Mouse (Mus musculus) lung, postnatal 25 days (tissue): ENCODE measurements at regions not wholly inside any gene's neighbourhood (a gene's known extent, or its start where the extent isn't known, plus 50 kb on each side); places are given as distances from the start of the nearest gene placed in this dataset.

Experiments used
- DNase-seq: peaks from one replicate; pipeline ENCODE4 v3.0.0; 2022; ENCODE audit warnings: low spot score

DNA sequence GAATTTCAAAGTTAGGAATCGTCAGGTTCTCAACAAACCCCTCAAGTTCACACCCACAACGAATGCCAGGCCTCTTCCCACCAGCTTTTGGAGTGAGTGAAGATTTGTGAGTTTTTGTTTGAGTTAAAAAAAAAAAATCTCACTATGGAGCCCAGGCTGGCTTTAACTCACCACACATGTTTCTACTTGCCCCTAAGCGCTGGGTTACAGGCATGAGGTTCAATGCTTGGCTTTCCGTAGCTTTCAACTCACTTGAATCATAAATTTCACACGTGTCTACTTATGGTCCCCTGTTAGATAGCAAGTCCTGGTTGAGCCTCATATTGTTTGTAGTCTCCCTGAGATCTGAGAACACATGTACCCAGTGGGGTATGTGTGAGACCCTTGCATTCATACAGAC is 122.8 kb upstream of the Efna5 start:
- DNase-seq: no peak

DNA sequence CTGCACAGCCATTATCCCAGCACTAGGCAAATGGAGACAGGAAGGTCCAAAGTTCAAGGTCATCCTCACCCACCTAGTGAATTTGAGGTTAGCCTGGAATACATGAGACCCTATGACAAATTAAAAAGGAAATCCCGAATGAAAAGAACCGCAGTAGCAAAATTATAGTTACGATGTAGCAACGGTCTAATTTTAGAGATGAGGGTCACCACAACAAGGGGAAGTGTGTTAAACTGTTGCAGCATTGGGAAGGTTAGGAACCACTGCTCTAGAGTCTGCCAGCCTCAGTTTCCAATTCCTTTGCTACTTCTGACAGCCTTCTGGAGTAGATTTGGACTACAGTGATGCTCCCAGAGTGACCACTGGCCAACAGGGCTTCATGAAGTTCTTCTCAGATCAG is 121.6 kb upstream of the Efna5 start:
- DNase-seq: no peak

DNA sequence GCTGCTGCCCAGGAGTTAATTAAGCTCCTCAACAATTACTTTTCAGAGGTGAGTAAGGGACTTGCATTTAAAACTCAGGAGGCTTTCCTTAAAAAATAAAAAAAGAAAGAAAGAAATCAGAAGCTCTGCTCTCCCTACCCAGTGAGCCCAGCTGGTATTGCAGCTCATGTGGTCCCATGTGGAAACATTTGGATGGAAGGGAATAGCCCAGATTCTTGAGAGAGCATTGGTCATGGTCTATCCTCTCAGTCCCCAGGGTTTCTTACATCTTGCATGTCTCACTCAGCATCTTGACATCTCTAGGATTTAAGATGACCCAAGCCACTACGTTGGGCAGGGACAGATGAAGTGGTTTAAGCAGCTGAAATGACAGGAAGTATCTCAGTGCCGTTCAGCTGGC is 120.8 kb upstream of the Efna5 start:
- DNase-seq: no peak

DNA sequence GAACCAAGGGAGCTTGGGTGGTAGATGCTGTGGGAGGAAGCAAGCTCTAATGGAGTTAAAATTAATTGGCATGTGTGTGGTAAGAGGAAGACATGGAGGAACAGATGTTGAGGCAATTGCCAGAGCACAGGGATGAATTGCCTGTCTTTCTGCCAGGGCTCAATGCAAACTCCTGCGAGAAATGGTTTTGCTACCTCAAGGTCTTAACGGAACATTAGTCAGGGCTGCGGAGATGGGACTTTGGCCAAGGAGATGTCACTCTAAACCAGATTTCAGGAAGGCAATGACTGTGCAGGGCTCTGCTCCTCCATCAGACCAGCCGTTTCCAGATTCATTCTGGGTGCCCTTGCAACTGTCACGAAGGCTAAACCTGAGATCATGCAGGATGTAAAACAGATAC is 116.6 kb upstream of the Efna5 start:
- no peak for DNase-seq

DNA sequence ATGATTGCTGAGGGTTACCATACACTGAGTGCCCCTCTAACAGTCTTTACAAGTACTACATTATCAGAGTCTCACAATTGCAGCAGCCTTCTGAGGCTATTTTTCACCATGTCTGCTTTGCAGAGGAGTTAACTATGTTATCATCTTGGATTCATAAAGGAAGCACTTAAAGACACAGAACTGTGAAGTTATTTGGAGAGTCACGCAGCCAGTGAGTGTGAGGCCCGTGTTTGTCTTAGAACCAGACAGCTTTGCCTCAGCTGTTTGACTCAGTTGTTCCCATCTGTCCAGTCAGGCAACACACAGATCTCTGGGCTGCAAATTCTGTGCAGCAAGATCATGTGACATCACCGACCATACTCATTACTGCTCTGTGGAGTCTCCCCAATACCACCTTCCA is 114.2 kb upstream of the Efna5 start:
- no peak for DNase-seq

DNA sequence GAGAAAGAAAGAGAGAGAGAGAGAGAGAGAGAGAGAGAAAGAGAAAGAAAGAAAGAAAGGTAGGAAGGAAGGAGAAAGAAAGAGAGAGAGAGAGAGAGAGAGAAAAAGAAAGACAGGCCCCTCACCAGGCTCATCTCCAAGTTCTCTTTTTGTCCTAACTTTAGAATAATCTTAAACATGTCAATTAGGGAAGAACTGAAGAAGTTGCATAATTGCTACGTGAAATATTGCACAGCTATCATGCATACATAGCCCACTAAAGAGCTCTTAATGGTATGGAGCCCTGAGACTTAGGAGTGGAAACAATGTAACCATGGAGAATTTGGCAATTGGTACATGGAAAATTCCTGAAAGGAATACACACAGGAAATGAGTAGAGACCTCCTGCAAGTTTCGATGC is 111.9 kb upstream of the Efna5 start:
- no peak for DNase-seq

DNA sequence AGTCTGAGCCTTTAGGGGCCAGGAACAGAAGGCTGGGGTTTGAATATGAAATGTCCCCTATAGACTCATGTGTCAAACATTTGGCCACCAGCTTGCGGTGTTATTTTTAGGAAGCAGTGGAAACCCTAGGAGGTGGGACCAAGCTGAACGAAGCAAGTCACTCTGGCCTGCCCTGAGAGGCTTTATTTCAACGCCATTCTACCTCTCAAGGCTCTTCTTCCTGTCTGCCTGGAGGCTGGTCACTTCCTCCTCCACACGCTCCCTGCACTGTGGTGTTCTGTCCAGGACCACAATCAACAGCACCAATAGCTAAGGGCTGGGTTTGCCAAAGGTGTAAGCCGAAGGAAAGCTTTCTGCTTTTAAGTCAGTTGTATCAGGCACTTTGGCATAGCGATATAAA is 105.2 kb upstream of the Efna5 start:
- no peak for DNase-seq

DNA sequence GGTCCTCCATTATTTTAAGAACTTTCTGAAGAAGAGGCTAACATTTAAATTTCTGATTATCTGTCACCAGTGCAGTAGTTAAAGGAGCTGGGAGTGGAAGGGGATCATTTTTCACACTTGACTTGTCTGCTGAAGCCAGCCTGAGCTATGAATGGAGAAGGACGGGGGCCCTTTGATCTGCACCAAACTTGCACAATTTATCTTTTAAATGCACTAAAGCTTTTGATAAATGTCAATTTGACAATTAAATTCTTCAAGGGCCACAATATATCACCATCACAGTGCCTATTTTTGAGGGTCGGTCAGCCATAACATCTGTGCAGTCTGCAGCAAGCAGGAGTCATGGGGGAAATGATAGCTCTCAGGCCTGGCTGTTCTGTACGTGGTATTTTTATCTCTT is 99.2 kb upstream of the Efna5 start:
- DNase-seq: no peak

DNA sequence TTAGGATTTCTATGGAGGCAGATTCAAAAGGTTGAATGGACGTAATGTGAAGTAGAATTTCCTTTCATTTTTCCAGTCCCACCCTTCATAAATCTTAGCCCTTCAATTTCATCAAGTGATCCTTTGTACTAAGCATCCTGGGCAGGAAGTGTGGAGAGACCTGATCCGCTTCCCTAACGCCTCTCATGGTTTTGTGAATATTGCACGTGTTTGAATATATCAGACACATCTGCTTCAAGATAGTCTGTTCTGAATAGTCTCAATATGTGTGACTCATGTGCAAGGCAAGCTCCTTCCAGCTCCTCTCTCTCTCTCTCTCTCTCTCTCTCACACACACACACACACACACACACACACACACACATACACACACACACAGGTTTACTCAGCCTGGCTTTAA is 96.4 kb upstream of the Efna5 start:
- DNase-seq: no peak

DNA sequence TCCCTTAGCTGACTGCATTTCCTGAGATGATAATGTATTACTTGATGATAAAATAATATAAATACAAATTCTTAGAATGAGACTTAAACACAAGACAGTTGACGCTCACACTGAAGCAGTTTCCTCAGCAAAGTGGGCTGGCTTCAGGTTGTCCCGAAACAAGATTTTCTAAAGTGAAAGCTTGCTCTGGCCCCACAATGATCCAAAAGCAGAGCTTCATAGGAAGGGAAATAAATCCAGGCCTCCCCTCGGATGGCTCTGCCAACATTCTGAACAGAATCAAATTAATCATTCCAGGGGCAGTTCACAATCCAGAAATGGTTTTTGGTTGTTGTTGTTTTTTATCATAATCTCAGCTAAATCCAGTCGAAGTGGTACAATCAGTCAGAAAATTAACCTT is 96.0 kb upstream of the Efna5 start:
- DNase-seq: no peak

DNA sequence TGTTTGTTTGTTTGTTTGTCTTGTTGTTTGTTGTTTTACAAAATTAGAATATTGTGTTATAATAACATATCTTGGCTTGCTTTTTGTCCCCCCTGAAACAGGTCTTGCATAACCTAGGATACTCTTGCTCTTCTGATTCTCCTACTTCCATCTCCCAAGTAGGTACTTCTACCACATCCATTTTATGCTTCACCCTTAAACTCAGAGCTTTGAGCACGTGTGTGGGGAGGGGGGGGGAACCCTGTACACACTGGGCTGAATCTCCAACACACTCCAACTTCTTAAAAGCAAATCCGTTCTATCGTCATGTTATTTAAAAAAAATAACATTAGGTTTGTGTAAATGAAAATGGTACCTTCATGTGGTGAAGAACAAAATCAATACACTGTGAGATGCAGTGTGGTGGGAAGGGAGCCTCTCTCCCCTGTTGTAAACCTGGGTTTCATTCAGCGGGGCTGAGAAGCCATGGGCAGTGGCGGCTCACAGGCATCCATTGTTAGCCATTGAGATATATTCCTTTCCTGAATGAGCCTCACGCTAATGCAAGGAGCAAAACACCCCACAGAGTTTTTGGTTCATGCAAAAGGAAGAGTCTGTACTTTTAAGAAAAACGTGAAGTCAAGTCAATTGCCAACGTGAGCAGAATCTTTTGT is 93.6 kb upstream of the Efna5 start:
- DNase-seq: no peak

DNA sequence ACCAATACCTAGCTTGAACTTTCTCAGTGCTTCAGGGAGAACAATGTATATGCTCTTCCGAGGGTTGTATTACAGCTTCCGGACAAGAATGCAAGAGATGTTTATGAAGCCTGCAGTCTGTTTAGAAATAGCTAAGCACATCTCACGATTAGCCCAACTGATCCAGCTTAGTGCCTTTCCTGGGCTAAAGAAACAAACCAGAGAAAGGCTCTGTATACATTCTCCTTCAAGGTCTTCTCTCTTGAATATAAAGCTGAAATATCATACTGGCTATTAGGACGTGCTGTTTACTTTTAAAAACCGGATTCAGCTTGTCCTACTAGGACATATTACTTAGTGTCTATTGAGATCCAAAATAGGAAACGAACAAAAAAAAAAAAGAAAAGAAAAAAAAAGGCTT is 87.9 kb upstream of the Efna5 start:
- no peak for DNase-seq

DNA sequence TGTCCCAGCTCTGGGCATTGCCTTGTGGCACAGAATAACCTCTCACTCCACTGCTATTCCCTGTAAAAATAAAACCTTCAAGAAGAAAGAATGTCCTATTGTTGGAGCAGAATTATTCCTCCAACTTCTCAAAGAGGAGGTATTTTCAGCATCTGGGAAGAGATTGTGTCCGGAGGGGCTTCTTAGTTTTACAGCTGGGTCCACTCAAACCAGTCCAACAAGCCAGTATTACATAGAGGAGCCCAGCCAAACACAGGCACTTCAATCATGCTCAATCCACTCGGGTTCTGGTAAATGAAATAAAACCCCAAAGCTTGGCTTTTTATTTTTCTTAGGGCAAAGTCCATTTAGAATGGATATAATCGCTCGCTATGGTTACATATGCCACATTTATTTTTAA is 82.7 kb upstream of the Efna5 start:
- no peak for DNase-seq

DNA sequence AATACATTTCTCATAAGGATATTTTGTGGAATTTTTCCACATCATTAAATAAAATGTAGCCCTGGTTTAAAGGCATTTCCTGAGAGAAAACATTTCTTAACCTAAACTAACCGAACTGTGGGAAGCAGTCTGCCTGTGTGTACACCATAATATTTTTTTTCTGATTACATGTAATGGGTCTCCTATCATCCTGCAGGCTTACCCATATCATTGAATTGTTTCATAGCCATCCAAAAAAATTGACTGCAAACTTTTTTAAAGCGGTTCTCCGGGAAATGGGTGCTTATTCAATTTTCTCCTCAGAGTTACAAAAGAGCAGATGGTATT is 81.1 kb upstream of the Efna5 start:
- DNase-seq: no peak

DNA sequence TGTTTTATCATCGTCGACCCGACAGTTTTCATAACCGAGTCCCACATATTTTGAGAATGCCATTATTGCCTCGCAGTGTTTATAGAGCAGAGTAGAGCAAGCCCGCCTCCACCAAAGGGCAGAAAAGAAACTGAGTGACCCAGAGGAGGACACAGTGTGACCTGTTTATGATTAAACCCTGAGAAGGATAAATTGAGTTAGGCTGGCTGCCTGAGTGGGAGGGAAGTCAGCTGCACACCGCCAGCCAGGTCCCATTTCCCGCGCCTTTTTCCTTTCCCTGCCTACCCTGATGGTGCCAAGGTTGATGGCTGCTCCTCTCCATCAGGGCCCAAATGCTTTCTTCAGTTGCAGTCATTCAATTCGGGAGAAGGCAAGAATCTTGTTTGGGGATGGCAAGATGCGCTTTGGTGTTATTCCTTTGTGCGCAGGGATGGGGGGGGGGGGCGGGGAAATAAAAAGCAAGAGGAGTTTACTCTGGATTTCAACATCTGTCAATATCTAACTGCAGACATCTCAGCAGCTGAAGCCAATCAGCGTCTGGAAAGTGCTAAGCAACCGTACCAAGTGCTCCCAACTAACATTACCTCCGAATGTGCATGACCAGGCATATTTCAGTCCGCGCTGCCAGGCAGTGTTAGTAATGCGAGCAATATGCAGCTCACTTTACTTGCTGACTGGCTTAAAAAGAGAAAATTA is 80.6 kb upstream of the Efna5 start:
- no peak for DNase-seq

DNA sequence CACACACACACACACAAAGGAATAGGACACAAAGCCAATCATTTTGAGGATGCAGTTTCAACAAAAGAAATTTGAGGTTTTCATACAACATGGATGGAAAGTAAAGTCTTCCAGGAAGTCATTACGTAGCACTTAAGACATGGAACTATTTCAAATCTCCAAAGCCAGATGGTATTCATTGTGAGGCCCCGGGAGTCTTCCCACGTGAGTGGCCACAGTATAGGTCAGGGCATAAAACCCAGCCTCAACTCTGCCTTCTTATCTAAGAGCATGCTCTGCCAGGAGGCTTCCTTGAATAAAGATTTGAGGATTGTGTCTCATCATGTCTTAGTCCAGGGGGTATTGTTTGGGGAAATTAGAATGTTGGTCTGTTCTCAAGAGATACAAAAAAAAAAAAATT is 78.0 kb upstream of the Efna5 start:
- DNase-seq: no peak

DNA sequence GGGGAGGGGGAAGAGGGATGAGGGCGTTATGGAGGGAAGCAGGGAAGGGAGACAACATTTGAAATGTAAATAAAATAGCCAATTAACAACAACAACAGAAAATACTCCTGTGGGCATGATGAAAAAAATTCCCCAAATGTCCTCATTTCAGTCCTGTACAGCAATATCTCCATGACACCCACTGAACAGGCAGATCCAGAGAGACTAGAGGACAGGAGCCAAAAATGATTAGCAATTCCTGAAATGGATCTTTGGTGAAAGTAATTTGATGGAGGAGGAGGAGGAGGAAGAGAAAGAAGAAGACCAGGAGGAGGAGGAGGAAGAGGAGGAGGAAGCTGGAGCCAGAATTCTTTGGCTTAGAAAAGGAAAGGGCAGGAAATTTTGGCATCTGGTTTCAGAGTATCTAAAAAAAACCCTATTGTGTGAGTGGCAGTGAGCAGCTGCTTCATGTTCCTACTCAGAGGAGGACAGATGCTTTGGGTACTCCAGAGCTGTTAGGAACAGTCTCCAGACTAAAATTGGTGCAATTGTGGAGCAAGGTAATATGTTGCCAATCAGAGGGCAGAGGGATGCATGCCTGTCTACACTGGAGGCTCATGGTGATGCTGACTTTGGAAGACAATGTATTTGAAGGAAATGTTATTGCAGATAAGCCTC is 66.5 kb upstream of the Efna5 start:
- DNase-seq: no peak

DNA sequence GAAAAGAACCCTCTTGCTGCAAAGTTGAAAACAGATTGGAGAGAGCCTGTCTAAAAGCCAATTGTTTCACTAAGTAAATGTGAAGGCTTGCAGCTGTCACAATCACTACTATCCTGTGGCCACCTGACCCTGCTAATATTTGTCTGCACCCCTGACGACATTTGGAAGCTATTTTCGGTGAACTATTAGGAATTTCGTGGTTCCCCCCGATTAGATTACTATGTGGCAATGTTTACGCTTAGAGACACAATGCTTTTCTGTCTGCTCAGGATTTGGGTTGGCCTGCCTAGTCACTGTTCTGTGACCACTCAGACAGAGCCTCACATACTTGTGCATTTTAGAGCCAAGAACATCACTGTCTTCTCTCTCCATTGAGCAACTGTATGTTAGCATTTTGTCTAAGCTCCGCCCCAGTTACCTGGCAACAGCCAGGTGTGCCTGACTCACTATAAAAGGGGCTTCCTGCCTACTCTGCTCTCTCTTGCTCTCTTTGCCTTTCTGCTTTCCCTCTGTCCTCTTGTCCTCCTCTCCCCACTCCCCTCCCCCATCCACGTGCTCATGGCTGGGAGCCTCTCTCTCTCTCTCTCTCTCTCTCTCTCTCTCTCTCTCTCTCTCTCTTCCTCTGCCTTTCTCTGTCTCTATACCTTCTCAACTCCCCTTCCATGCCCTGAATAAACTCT is 59.6 kb upstream of the Efna5 start:
- peak; percentile 13 for DNase-seq

DNA sequence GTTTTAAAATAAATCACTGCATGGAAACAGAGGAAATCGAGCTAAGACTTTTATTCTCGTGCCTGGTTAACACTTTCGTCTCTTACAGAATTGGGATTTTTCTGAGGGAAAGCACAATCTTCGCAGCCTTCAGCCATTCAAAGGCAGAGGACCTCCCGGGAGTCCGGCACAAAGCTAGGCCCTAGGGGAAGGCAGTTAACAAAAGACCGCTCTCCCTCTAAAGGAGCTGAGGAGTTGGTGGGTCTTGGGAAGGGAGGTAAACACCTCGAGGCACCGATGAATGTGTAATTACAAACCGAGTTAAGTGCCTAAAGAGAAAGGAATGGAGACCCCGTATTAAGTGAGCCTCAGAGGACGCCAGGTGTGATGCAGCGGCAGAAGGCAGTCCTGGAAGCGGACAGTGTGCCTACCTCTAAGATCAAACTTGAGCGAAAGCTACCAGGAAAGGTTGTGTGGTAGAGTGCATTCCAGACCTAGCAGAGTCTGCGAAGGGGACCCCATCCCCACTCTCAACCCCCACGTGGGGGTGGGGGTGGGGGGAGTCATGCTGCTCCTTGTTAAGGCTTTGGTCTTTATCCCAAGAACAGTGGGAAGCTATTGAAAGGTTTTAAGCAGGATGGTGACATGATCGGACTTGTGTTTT is 58.9 kb upstream of the Efna5 start:
- no peak for DNase-seq

DNA sequence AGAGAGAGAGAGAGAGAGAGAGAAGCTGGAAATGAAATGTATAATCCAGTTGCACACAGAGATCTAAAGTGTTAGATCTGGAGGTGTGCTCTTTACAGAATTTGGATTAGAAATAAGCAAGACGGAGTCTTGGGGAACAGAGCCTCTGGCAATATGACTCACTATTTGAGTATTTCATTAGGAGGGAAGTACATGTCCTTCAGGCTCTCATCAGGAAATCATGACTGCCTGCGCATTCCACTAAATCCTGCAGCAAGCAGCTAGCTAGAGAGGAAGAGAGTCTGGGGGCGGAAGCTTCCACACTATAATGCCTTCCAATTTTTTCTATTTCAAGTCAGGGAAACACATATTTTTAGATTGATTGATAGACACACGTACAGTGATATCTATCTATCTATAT is 58.1 kb upstream of the Efna5 start:
- no peak for DNase-seq
